Mouse (Mus musculus) c-Kit-negative CD71-positive TER-119-positive erythroid progenitor cells, embryonic 14.5 days (primary cell): Measurements from ENCODE around the gene Usp31.

Experiments used
- DNase-seq: peaks from one replicate; pipeline ENCODE4 v3.0.0-alpha.2; 2013; ENCODE audit warnings: low read depth, low spot score

The Usp31 gene

DNA sequence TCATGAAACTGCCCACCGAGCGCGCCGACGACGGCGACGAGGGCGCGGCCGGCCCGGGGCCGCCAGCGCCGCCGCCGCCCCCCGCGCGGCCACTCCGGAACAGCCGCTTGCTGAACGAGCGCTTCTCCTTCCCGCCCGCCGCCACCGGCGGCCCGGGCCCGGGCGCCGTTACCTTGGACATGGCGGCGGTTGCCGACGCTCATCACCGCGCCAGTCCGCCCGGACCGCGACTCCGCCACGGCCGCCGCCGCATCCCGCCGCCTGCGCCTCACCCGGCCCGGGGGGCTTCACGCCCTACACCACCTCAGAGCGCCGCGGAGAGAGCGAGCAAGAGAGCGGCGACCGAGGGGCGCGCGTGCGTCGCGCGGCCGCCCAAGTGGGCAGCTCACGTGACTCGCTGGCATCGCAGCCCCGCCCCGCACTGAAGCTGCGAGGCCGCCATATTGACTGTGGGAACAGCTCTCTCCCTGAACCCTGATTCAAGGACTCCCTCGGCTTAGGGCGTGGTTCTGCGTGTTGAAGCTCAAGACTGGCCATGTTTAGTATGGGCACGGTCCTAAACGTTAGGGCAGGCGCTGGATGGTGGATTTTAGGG is at the start of gene Usp31:
Gene Usp31, minus strand, starts transcription at position 181 of the 595 bp plus-strand sequence.
- DNase-seq = peak; percentile 88

DNA sequence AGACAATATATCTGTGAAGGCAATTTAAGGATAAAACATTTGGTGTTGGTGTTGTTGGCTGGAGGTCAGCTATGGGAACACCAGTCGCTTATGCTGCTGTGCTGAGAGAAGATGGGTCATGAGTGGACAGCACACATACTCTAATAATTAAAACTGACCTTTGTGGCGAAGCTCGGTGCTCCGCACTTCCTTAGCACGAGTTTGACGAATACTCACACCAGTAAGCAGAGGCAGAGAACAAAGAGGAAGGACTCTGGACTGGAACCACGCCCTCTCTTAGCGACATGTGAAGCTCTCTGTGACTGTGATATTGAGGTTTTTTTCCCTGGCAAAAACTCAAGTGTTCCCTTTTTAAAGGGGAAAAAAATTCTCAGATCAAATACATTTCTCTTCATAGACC is 47.7 kb upstream of the Usp31 start:
- DNase-seq = no peak

DNA sequence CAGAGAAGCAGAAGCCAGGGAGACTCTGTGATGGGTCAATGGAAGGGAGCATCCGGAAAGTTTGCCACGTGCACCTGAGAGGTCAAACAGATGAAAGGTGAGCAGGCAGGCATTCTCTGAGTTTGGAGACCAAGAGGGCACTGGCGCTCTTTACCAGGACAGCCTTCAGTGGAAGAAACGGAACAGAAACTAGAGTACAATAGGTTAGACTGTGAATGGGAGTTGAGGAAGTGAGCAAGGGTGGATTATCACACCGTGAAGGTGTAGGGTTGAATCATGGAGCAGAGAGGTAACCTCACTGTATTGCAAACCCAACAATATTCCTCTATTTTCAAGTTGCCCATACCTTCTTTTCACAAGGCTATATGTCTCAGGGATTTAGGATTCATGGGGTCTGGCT is 43.2 kb upstream of the Usp31 start:
- no peak for DNase-seq

DNA sequence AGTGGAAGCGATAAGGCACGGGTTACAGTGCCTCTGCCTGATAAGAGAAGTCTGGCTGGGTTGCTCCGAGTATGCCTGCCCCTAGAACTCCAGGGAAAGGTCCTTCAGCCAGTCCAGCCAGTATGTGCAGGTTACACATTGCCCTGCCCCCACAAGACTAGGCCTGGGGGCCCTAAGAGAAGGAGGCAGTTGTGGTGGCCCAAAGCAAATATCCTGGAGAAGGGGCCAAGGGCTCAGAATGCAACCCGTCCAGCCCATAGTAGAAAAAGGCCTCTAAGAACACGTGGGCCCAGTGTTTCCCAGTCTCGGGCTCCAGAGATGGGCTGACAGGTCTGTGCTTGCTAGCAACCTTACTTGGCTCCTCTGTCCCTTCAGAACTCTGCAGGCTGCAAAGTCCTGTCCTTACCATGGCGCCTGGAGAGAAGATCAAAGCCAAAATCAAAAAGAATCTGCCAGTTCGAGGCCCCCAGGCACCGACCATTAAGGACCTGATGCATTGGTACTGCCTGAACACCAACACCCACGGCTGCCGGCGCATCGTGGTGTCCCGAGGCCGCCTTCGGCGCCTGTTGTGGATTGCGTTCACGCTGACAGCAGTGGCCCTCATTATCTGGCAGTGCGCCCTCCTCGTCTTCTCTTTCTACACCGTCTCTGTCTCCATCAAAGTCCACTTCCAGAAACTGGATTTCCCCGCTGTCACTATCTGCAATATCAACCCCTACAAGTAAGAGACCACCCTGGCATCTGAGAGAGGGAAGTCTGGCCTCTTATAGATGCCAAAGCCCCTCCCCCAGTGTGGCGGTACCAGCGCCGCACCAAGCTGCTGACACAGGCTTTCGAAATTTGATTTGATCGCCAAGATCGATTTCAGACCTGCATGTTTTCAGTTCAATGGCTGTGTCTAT is 30.7 kb upstream of the Usp31 start:
- DNase-seq = no peak

DNA sequence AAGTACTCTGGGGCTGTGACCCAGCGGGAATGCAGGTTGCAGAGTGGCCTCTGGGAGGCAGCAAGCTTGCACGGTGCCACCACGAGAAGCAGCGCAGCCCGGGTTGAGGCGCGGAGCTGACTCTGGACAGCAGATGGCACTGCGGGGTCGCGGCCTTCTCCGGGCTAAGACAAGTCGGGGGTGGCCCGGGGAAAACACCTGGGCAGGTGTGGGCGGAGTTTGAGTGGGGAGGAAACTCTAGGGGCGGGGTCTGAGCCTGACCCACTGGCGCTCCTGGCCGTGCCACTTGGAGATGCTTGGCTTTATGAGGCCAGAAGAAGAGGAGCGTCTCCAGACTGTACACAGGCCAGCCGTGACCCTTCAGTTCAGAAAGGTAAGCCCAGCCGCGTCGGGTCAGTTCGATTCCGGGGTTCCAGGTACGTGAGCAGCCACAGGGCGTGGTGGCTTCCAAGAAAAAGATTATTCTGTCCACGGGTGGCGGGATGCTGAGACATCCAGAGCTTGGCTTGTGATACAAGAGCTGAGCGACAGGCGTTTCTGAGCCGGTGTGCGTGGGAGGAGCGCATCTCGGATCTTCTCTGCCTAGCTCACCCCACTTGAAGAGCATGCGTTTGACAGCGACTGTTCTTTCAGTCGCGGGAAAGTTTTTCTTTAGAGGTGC is 27.2 kb upstream of the Usp31 start, which contains the start of gene Scnn1g:
Gene Scnn1g, plus strand, starts transcription at position 309 of the 661 bp plus-strand sequence.
- no peak for DNase-seq

DNA sequence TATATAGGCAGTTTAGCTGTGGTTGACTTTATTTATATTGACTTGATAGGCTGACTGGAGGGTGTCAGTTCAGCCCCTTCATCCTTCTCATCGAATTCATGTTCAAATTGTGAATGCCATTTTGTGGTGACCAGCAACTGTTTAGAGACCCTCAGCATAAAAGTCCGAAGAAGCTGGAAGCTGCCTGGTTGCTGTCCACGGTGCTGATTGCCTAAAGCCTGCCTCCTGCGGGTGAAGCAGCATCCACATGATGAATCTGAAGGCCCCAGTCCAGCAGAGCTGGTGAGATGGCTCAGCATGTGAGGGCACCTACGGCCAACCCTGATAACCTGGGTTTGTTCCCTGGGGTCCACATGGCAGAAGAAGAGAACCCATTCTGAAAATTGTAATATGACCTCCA is 23.2 kb upstream of the Usp31 start:
- no peak for DNase-seq

DNA sequence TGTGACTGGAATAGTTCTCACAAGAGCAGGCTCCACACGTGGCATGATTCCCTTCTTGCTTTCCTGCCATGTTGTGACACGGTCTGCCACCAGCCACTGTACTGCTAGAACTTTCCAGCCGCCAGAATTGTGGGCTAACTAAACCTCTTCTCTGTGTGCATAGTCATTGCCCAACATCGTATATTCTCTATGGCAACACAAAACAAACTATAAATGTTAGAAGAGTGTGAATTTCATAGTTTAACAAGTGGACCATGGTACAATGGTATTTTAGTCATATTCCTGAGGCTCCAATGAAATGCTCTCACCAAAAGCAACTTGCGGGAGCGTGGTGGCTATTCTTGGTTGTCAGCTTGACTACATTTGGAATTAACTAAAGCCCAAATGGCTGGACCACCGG is 10.0 kb upstream of the Usp31 start:
- no peak for DNase-seq

DNA sequence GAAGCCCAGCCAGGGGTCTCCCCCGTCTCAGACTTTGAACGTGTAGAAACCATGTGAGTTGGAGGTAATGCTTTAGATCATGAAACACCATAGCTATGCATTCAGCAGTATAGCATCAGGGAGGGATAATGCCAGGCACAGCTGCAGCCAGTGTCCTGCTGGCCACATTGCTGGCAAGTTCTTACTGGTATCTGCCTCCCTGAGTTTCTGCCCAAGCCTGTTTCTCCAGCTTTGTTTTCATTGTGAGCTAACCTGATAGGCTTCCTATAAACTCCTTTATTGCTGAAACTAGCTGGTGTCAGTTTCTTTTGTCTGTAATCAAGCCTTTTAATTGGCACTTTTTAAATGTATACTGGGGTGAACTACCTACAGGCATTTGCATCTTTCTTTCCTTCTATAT is 4.1 kb upstream of the Usp31 start:
- no peak for DNase-seq

DNA sequence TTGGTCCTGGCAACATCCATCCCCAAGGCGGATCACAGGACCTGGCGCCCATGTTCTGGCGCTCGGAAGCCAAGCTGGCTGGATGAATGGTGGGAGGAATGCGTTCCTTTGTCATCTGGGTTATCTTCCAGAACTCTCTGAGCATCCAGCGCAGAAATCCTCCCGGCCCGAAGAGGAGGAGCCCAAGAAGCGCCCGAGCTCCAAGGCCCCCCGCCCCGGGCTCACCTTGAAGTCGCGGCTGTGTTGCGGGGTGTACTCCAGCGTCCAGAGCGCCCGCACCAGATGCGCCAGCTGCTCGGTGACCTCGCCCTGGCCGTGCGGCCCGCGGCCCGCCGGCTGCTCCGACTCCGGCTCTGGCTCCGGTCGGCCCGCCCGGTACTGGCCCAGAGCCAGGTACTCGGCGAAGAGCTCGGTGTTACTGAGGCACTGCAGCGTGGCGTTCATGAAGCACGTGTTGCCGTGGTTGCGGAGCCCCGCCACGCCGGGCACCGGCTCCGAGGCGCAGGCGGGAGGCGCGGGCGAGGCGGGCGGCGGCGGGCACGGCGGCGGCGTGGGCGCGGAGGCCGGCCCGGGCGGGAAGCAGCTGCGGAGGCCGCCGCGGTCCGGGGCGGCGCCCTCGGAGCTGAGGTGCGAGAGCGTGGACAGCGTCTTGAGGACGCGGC is 511 bp downstream of the Usp31 start:
- DNase-seq = peak; percentile 29

DNA sequence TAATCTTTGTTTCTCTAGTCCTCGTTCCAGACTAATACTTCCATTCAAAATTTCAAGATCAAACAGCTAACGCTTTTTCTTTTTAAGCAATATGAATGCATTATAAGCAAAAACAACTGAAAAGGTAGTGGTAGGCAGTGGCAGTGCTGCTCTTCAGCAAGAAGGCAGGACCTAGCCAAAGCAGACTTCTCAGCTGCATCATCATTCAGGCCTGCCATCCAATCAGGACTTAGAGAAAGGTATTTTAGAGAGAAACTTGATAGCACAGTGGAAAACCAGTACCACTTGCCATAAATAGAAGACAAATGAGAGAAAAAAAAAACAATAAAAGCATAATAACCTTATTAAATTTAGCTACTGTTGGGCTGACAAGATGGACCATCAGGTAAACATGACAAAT is 2.0 kb downstream of the Usp31 start:
- DNase-seq = no peak

DNA sequence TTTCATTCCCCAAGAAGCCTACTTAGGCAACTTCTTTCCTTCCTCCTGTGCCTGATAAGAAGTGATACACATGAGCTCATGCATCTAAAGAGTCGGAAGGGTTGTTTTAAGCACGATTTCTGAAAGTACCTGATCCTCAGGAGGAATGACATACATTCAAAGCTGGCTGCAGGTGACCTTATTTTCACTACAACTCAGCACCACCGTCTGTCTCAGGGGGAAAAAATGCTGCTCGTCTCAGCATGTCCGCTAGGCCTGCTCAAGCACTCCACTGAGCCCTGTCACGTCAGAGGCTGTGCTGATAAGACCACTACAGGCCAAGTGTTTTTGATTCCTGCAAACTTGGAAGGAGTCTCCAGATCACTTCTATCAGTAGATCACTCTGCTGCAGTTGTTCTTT is 5.1 kb downstream of the Usp31 start:
- no peak for DNase-seq

DNA sequence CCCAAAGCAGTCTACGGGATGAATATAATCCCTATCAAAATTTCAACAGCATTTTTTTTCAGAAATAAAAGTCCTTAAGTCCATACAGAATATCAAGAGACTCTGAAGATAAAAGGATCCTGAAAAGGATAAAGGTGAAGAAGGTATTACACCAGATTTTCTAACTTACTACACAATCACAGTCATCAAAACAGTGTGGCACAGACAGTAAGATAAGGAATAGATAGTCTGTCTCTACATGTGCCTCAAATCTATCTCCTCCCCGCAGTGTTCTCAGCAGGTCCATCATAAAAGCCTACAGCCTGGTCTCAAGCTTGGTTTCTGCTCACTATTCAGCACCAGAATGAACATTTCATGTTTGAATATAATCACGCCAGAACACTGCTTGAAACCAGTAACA is 6.6 kb downstream of the Usp31 start:
- DNase-seq = no peak

DNA sequence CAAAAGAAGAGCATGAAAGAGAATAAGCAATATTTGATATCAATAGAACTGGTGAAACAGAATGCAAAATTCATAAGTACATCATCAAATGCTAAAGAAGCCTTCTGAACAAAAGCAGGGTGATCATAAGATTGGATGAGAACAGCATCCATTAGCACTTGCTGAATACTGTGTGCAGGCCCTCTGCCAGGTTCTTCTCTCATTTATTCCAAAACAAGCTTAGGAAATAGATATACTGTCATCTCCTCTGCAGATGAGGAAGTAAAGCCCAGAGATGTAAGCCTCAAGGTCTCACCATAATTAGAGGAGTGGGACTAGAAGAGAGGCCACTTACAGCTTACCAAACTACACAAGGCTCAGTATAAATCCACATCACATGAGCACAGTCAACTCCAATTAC is 7.8 kb downstream of the Usp31 start:
- no peak for DNase-seq

DNA sequence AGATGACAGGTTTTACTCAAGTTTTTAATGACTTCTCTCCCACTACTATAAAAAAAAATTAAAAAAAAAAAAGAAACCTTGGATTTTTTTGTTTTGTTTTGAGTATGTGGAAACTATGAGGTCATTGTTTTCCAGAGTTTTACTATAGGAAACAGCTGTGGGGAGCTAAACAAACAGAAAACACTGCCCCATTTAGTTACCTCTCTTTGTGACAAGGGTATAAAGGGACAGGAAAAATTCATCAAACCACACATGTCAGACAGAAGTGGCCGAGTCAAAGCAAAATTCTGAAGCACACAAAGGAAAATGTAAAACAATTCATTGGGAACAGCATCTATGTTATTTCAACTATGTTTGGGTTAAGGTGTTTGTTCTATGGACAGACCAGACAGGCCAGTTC is 9.5 kb downstream of the Usp31 start:
- DNase-seq = no peak

DNA sequence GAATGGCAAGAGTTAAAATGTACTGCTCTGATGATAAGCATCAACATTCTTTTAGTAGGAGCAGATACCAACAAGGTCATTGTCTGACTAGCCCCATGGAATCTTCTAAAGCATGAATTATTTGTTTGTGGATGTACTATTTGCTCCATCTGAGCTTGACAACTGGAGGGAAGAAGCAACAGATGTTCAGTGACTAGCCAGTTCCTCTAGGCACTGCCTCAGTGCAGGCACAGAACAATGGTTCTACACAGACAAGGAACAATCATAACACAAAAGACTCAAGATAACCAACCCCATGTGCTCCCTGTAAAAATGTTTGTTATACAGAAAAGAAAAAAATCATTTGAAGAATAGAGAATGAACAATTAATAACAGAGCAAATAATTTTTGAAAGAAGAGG is 9.9 kb downstream of the Usp31 start:
- no peak for DNase-seq

DNA sequence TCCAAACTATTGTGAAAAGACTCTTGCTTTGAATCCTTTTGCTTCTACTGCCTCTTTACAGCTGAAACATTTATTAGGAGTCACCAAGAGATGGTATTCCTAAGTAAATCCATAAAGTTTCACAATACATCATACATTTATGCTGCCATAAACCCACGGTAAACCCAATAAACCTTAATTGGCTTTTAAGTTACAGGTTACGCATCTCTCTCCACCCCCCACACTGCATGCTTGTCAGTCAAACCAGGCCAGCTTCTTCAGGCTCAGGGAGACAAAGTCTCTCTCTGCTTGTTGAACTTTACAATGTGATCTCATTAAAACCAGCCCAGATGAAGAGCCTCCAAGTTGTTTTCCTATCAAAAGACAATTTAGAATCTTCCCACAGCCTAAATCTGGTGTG is 15.2 kb downstream of the Usp31 start:
- no peak for DNase-seq

DNA sequence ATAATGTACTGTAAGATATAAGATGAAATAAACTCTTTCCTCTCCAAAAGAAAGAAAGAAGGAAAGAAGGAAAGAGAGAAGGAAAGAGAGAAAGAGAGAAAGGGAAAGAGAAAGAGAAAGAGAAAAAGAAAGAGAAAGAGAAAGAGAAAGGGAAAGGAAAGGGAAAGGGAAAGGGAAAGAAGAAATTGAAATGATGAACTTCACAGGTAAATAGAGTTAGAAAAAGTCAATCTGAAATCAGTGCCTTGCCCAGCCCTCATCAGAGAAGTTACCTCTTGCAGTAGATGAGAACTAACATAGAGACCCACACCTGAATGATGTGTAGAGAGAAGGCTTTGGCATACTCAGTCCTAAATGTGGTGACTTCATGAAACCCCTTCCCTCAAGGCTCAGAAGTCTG is 17.7 kb downstream of the Usp31 start:
- no peak for DNase-seq

DNA sequence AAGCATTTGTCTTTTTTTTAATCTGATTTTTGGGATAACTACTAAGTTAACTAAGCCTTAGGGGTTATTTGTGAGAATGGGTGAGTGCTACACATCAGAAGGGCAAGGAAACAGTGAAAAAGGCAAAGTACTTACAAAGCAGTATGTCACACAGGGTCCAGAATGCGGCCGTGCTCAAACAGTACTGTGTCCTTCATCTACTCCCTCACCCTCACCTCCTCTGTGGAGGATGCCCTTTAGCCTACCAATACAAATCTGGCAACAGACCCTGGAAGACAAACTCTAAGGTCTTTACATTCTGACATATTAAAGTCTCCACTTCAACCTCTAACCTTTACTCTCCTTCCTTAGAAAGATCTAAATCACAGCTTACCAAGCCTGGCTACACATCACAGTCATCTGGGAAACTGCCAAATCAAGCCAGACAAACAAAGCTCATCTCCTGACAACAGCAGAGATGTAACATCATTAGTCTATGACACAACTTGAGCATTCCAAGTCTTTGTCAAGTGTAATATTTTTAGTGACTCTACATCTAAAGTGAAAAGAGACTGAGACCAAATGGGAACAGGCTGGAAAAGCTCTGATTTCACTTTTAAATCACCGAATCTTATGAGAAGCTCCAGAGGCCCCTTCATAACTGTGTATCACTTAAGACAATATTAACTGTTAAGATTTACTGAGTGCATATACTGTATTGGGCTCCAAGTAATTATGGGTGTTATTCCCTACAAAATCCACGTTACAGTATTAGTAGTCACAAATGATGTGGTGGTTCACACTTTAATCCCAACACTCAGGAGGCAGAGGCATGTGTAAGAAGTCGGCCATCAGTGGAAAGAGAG is 21.7 kb downstream of the Usp31 start:
- DNase-seq = no peak

DNA sequence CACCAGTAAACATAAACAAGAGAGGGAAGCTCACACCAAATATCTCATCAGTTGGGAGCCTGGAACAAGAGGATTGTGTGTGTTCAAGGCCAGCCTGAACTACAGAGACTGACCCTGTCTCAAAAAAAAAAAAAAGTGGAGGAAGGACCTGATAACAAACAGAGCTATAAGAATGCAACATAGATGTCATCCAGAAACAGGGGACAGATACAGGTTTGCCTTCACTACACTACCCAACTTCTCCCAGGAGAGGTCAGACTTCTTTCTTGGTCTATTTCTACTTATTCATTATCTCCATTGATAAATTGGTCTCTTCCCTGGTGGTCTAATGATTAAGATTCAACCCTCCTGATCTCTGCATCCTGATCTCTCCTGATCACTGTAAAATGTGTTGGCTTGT is 25.9 kb downstream of the Usp31 start:
- DNase-seq = no peak

DNA sequence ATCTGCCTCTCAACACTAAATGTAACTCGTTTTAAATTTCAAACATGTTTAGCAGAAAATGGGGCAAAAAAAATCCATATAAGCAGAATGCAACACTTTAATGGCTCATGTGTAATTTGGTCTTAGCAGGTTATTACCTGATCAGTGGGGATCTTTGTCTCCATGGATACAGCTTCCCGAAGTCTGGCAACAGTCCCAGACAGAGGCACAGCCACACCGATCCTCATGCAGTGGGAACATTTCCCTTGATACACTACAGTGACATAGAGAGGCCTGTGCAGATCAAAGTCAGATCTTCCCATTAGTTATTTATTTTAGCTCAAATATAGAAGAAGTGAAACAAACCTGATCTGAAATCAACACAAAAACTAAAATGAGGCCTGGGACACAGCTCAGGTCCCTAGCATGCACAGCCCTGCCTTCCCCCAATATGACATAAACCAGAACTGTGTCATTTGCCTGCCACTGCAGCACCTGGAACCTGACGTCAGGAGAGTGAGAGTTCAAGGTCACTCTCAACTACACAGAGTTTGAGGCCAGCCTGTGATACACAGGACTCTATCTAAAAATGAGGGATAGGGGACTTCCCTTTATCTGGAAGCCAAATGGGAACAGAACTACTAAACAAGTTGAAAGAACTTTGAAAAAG is 29.8 kb downstream of the Usp31 start:
- no peak for DNase-seq

DNA sequence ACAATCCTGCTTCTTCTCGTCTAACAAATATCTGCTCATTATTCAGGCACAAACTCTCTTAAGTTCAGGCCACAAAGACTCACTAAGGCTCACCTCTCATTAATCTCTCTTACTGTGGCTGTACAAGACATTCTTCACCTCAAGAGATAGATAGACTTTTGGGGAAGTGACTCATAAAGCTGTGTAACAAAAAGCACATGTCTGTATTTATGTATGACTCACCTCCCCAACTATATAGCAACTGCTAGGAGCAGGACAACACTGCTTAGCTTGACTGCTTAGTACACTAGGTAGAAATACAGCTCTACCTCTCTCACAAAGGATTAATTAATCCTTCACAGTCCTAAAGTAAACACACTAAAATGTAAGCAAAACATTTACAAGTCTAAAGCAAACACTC is 46.3 kb downstream of the Usp31 start:
- DNase-seq = no peak
